Mouse (Mus musculus): Measurements from ENCODE around the gene Rack1. TPM values are rescaled to one million over a fixed set of nuclear protein-coding genes. Genes with fewer than 3 reads are reported as not detected.

The Rack1 gene
- total RNA-seq, 2 experiments from 2014 or later, result 336 to 363 TPM

GRCm38 (mm10) chr11:48793184-48793583 lies 6.9 kb upstream of the Rack1 start:
- DNase-seq (ENCODE audit: low spot score in 2 of 2), result no peak

- no peak for DNase-seq (ENCODE audit: low spot score in 2 of 2)
These were observed 4.9 kb upstream of the Rack1 start for GRCm38 (mm10) chr11:48795221-48795620.

- DNase-seq (ENCODE audit: low spot score in 2 of 2), result no peak
These were observed 3.8 kb upstream of the Rack1 start for GRCm38 (mm10) chr11:48796290-48796689.

GRCm38 (mm10) chr11:48797287-48797686 lies 2.8 kb upstream of the Rack1 start:
- DNase-seq (ENCODE audit: low spot score in 2 of 2), result no peak

- no peak for DNase-seq (ENCODE audit: low spot score in 2 of 2)
These were observed 1.8 kb upstream of the Rack1 start for GRCm38 (mm10) chr11:48798308-48798707.

- DNase-seq (ENCODE audit: low spot score in 2 of 2), result no peak
These were observed 880 bp upstream of the Rack1 start for GRCm38 (mm10) chr11:48798984-48799920.

- DNase-seq (ENCODE audit: low spot score in 2 of 2), result no peak
These were observed 2.0 kb downstream of the Rack1 start for GRCm38 (mm10) chr11:48801831-48802772.

- no peak for DNase-seq (ENCODE audit: low spot score in 2 of 2)
These were observed 3.9 kb downstream of the Rack1 start for GRCm38 (mm10) chr11:48803988-48804387.

GRCm38 (mm10) chr11:48804922-48805321 lies 4.8 kb downstream of the Rack1 start:
- no peak for DNase-seq (ENCODE audit: low spot score in 2 of 2)

GRCm38 (mm10) chr11:48806856-48807562 lies 6.9 kb downstream of the Rack1 start:
- DNase-seq (ENCODE audit: low spot score in 2 of 2), result peak; percentile 37 to 49

- no peak for DNase-seq (ENCODE audit: low spot score in 2 of 2)
These were observed 7.6 kb downstream of the Rack1 start for GRCm38 (mm10) chr11:48807563-48808303.

GRCm38 (mm10) chr11:48808304-48808646 lies 8.1 kb downstream of the Rack1 start:
- DNase-seq (ENCODE audit: low spot score in 2 of 2), result no peak

GRCm38 (mm10) chr11:48808737-48809433 lies 8.8 kb downstream of the Rack1 start:
- peak; percentile 27 to 33 for DNase-seq (ENCODE audit: low spot score in 2 of 2)

GRCm38 (mm10) chr11:48809434-48809830 lies 9.3 kb downstream of the Rack1 start:
- DNase-seq (ENCODE audit: low spot score in 2 of 2), result no peak

GRCm38 (mm10) chr11:48810142-48810541 lies 10.0 kb downstream of the Rack1 start:
- DNase-seq (ENCODE audit: low spot score in 2 of 2), result no peak

GRCm38 (mm10) chr11:48813782-48814181 lies 13.7 kb downstream of the Rack1 start:
- DNase-seq (ENCODE audit: low spot score in 2 of 2), result no peak

GRCm38 (mm10) chr11:48815851-48816250 lies 15.7 kb downstream of the Rack1 start:
- peak; percentile 21 to 28 for DNase-seq (ENCODE audit: low spot score in 2 of 2)

- peak; percentile 59 to 62 for DNase-seq (ENCODE audit: low spot score in 2 of 2)
These were observed 16.2 kb downstream of the Rack1 start for GRCm38 (mm10) chr11:48816281-48816781.

GRCm38 (mm10) chr11:48816800-48817665 lies 16.9 kb downstream of the Rack1 start, which contains the start of gene Trim41:
Gene Trim41, minus strand, starts transcription at chr11:48817353.
- DNase-seq (ENCODE audit: low spot score in 2 of 2), result peak; percentile 98
